Mouse (Mus musculus): ENCODE measurements around the gene Trpc2. TPM values are rescaled to one million over a fixed set of nuclear protein-coding genes. Genes with fewer than 3 reads are reported as not detected.

Trpc2 gene
- 0.10 TPM in 1 of 2 replicates, not detected in the other for polyA plus RNA-seq (2012; rRNA removed)

DNA sequence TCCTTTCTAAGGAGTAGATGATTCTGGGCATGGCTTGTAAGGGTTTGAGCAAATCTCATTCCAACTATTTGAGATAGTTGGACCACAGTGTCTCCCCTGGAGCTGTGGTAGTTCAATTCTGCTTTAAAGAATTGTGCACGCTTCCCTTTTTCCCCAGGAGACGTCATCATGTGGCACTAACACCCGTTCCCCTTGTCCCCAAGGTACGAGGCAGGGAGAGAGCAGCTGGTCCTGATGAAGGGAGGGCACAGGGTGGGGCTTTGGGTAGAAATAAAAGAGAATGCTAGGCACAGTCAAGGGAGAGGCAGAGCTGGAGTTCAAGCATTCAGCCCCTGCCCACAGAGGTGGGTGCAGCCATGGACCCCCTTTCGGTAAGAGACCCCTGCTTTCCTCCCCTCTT is at the start of gene Trpc2:
Trpc2 (plus strand) TSS at position 301 of the 400 bp plus-strand sequence.

DNA sequence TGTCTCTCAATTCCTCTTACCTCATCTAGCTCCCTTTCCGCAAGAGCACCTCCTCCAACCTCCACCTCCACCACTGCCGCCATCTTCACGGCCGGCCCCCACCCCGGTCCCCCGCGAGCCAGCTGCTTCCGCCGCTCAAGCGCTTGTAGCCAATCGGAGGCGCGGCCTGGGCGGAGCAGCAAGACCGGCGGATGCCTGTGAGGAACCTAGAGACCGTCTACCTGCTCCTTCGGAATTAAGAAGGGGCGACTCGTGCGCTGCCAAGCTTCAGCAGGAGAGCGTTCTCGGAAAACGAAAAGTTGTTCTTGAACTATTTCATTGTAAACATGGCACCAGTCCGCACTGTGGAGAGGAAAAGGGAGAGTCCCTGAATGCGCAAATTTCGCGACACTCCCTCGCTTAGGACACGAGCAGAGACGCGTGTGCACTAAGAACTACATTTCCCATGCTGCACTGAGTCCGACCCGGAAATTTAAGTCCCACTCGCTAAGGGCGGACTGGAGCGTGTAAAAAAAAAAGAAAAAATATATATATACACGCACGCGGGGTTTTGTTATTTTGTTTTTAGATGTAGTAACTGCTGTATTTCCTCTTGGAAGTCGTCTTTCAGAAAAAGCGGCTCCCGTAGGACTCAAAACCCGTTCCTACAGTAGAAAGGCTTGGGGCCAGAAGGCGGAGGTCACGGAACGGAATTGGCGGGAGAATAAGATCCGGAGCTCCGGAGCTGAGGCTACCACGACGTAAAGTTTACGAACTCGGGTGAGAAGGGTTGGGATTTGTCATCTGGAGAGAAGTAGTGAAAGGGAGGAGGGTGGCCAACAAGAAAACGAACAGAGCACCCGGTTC is 17.6 kb upstream of the Trpc2 start, which contains the start of the genes Rnf121, Xndc1 and Xntrpc:
Rnf121 (minus strand) TSS at position 424 of the 846 bp plus-strand sequence.
Xndc1 (plus strand) TSS at position 466 of the 846 bp plus-strand sequence.
Xntrpc (plus strand) TSS at position 668 of the 846 bp plus-strand sequence.

DNA sequence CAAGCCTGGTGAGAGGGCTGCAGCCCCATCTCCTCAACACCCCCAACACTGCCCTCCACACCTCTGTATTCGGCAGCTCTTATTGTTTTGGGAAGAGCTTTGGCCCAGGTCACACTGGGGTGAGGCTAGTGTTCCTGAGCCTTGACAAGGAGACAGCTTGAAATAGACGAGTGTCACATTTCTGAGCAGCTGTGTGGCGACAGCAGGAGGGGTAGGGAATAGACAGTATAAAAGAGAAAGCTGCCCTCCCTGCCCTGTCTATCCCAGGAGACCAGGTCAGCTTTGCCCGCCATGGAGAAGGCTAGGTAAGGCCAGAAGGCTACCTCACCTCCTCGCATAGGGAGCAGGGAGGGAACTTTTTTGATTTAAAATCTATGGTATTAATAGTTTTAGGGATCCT is 18.6 kb downstream of the Trpc2 start, which contains the start of gene Art1:
Art1 (plus strand) TSS at position 257 of the 400 bp plus-strand sequence.

DNA sequence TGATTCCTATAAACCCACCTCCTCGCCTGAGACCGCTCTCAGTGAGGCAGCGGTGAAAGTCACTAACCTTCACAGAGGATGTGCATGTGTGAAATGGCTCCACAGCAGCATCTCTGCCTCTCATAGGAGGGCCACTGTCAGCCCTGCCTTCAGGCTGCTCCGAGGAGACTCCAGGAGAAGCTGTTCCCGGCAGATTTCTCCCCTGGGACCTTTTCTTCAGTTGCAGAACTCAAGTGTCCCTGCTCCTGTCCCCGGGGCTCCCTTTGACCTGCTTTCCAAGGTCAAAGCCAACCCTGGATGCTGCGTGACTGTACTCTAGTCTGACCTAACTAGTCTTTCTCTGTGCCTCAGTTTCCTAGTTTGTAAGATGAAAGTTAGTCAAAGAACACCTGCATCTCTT is 26.3 kb downstream of the Trpc2 start, which contains the start of gene Art5:
Art5 (minus strand) TSS at position 319 of the 400 bp plus-strand sequence.

DNA sequence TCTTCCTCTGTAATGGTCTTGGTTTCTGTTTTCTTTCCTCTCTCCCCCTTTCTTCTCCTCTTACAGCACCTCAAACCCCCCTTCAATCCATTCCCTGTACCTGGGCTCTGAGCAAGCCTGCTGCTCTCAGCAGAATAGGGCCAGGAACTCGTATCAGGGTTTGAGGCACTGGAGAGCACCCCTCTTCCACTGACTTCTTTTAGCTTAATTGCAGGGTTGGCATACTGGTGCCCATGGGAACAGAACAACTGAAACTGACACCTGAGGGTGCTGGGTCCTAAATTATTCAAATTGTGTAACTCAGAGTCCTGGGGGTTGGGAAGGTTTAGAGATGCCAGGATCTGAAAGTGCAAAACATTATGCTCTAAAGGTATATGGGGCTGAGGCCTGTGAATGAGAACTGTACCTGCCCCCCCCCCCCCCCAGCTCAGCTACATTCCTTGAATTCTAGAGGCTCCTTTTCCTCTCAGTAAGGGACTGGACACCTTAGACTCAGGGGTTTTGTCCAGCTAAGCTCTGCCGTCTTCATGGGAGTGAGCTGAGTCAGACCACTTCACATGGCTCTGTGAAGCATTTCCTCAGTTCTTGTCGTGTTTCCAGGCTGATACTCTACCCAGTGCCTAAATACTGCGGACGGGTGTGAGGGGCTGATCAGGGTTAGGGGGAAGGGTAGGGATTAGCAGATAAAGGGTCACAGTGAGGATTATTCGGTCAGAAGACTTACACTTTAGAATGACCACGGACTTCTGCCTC is 33.8 kb downstream of the Trpc2 start, which contains the start of gene Chrna10:
Chrna10 (minus strand) TSS at position 250 of the 753 bp plus-strand sequence.

Other genes with a start within 250 kb of the Trpc2 start
- gene Inppl1, start 244.9 kb upstream of the Trpc2 start, polyA plus RNA-seq (2012; rRNA removed), result 8.9 and 10.5 TPM in 2 replicates
- 16.4 and 18.0 TPM in 2 replicates for gene Folr2, start 225.9 kb upstream of the Trpc2 start, polyA plus RNA-seq (2012; rRNA removed)
- 30.0 TPM in 2 replicates for gene Anapc15, start 219.4 kb upstream of the Trpc2 start, polyA plus RNA-seq (2012; rRNA removed)
- 0.36 and 0.81 TPM in 2 replicates for gene Folr1, start 212.3 kb upstream of the Trpc2 start, polyA plus RNA-seq (2012; rRNA removed)
- 62.9 and 68.3 TPM in 2 replicates for gene Lamtor1, start 177.2 kb upstream of the Trpc2 start, polyA plus RNA-seq (2012; rRNA removed)
- gene Tomt, start 176.8 kb upstream of the Trpc2 start, polyA plus RNA-seq (2012; rRNA removed), result 0.07 TPM in 2 replicates
- gene Lrrc51, start 149.2 kb upstream of the Trpc2 start, polyA plus RNA-seq (2012; rRNA removed), result 3.7 and 4.5 TPM in 2 replicates
- gene Numa1, start 149.0 kb upstream of the Trpc2 start, polyA plus RNA-seq (2012; rRNA removed), result 17.2 and 21.1 TPM in 2 replicates
- gene Il18bp, start 64.4 kb upstream of the Trpc2 start, polyA plus RNA-seq (2012; rRNA removed), result 31.9 and 35.6 TPM in 2 replicates
- 17.7 and 20.7 TPM in 2 replicates for gene Rnf121, start 17.6 kb upstream of the Trpc2 start, polyA plus RNA-seq (2012; rRNA removed)
- gene Xndc1, start 17.6 kb upstream of the Trpc2 start, polyA plus RNA-seq (2012; rRNA removed), result 8.8 and 12.2 TPM in 2 replicates
- gene Xntrpc, start 17.4 kb upstream of the Trpc2 start, polyA plus RNA-seq (2012; rRNA removed), result 1.00 and 1.0 TPM in 2 replicates
- 0.02 and 0.07 TPM in 2 replicates for gene Art1, start 18.6 kb downstream of the Trpc2 start, polyA plus RNA-seq (2012; rRNA removed)
- 0.02 and 0.10 TPM in 2 replicates for gene Art5, start 26.4 kb downstream of the Trpc2 start, polyA plus RNA-seq (2012; rRNA removed)
- 0.01 TPM in 1 of 2 replicates, not detected in the other for gene Chrna10, start 33.7 kb downstream of the Trpc2 start, polyA plus RNA-seq (2012; rRNA removed)
- 5.9 and 6.5 TPM in 2 replicates for gene Nup98, start 127.1 kb downstream of the Trpc2 start, polyA plus RNA-seq (2012; rRNA removed)
- gene Pgap2, start 127.1 kb downstream of the Trpc2 start, polyA plus RNA-seq (2012; rRNA removed), result 19.6 and 20.5 TPM in 2 replicates
- 30.6 and 31.5 TPM in 2 replicates for gene Rhog, start 172.9 kb downstream of the Trpc2 start, polyA plus RNA-seq (2012; rRNA removed)
- 10.8 and 12.6 TPM in 2 replicates for gene Stim1, start 184.7 kb downstream of the Trpc2 start, polyA plus RNA-seq (2012; rRNA removed)

Data from liver, embryonic 18 days (tissue).